Comparison of ENCODE assay signal across 8 mouse cellular contexts in the genomic region with DNA sequence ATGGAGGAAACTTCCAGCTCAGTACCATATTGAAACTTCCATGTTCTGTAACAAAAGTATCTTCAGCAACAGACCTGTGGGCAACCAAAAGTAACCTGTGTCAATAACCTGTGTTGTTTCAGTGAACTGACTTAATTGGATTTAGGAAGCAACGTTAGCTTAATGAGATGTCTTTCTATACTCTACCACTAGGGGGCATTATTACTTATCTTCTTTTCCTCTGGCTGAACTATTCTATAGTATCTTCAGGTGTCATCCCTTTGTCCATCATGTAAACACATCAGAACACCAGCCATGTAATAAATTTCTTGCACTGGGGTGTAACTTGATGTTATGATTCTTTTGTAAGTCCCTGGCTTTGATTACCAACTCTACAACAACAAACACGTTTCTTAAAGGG. TPM values are rescaled to one million over a fixed set of nuclear protein-coding genes. Genes with fewer than 3 reads are reported as not detected.
A peak's percentile ranks its signal among the peaks of the same experiment; 100 is the strongest.
DNase-seq lines count a peak whose midpoint lies in the region; ATAC-seq lines count a peak whose summit lies in the region.

No protein-coding gene starts in this region.

- peak; percentile 64 for ATAC-seq in inflammation-experienced regulatory T-cells, adult 6 months

- intact Hi-C loops in heart, postnatal 36 days (cut with DNase I): loop anchor here (1.0 kb wide), 1 partner anchor 119 kb away; no protein-coding TSS in a partner anchor

- DNase-seq in heart, adult 8-10 months (ENCODE audit: low spot score): peak; percentile 21
- DNase-seq in heart, postnatal 36 days: no peak
- peak; percentile 71 for DNase-seq in 3T3-L1 (ENCODE audit: low read depth, low spot score)
- peak; percentile 55 for DNase-seq in NIH3T3 (ENCODE audit: low read depth)
- no peak for DNase-seq in Muller cell, postnatal 12 days (ENCODE audit: inconsistent ontology term)
- DNase-seq in left cerebral cortex, adult 18-20 months (ENCODE audit: low spot score in 2 of 2): no peak
- no peak for DNase-seq in right cerebral cortex, postnatal 14 days

RNA-seq across cellular contexts. Expression of a gene that starts 4.8 kb away (rescaled TPM):
- under 1 TPM in 1 of 4 experiments, not detected in 3; 0.08 TPM for total RNA-seq in heart, adult 8-10 months (2022)
- under 1 TPM in 1 of 2 experiments, not detected in 1; 0.08 TPM for total RNA-seq in heart, postnatal 36 days (2021)
- polyA plus RNA-seq in inflammation-experienced regulatory T-cells, adult 6 months (2017; shearing (Covaris generic)): not detected
- total RNA-seq in left cerebral cortex, adult 18-20 months (2021): not detected

Comparison
In these comparisons a context has a peak if more than half of its experiments do, and no peak if none do; other contexts are left out.
1. DNase-seq: peak in heart, adult 8-10 months (single experiment), 3T3-L1 (single experiment) and NIH3T3 (single experiment); none in heart, postnatal 36 days (0 of 2), Muller cell, postnatal 12 days (single experiment), left cerebral cortex, adult 18-20 months (0 of 2) and right cerebral cortex, postnatal 14 days (single experiment).